Mouse (Mus musculus): Measurements from ENCODE around the gene Gm16181.

The Gm16181 gene

GRCm38 (mm10) chr17:35220156-35220952, at the start of gene Gm16181:
Gene Gm16181 (plus strand): TSS chr17:35220834.
- peak in 1 of 2 experiments; percentile 59 for DNase-seq (ENCODE audit: low spot score in 2 of 2)

GRCm38 (mm10) chr17:35172445-35173234, 48.0 kb upstream of the Gm16181 start:
- no peak for DNase-seq (ENCODE audit: low spot score in 2 of 2)

- no peak for DNase-seq (ENCODE audit: low spot score in 2 of 2)
Measured at GRCm38 (mm10) chr17:35173329-35173728, 47.3 kb upstream of the Gm16181 start.

- no peak for DNase-seq (ENCODE audit: low spot score in 2 of 2)
Measured at GRCm38 (mm10) chr17:35174201-35174977, 46.2 kb upstream of the Gm16181 start.

- DNase-seq (ENCODE audit: low spot score in 2 of 2) = no peak
Measured at GRCm38 (mm10) chr17:35175382-35175781, 45.3 kb upstream of the Gm16181 start.

GRCm38 (mm10) chr17:35175968-35176367, 44.7 kb upstream of the Gm16181 start, which contains the start of gene Aif1:
Gene Aif1 (minus strand): TSS chr17:35176068.
- no peak for DNase-seq (ENCODE audit: low spot score in 2 of 2)

- DNase-seq (ENCODE audit: low spot score in 2 of 2) = peak; percentile 63 to 76
Measured at GRCm38 (mm10) chr17:35178528-35178927, 42.1 kb upstream of the Gm16181 start.

GRCm38 (mm10) chr17:35180093-35180492, 40.5 kb upstream of the Gm16181 start:
- DNase-seq (ENCODE audit: low spot score in 2 of 2) = no peak

GRCm38 (mm10) chr17:35185639-35186611, 34.7 kb upstream of the Gm16181 start:
- peak in 1 of 2 experiments; percentile 51 for DNase-seq (ENCODE audit: low spot score in 2 of 2)

GRCm38 (mm10) chr17:35186681-35187080, 34.0 kb upstream of the Gm16181 start:
- DNase-seq (ENCODE audit: low spot score in 2 of 2) = no peak

GRCm38 (mm10) chr17:35187345-35187744, 33.3 kb upstream of the Gm16181 start:
- DNase-seq (ENCODE audit: low spot score in 2 of 2) = no peak

GRCm38 (mm10) chr17:35187959-35188610, 32.5 kb upstream of the Gm16181 start, which contains the start of gene Lst1:
Gene Lst1 (minus strand): TSS chr17:35188439.
- no peak for DNase-seq (ENCODE audit: low spot score in 2 of 2)

GRCm38 (mm10) chr17:35189186-35189585, 31.4 kb upstream of the Gm16181 start:
- no peak for DNase-seq (ENCODE audit: low spot score in 2 of 2)

- no peak for DNase-seq (ENCODE audit: low spot score in 2 of 2)
Measured at GRCm38 (mm10) chr17:35190096-35190495, 30.5 kb upstream of the Gm16181 start.

- DNase-seq (ENCODE audit: low spot score in 2 of 2) = no peak
Measured at GRCm38 (mm10) chr17:35191723-35192122, 28.9 kb upstream of the Gm16181 start.

GRCm38 (mm10) chr17:35192924-35193323, 27.7 kb upstream of the Gm16181 start:
- DNase-seq (ENCODE audit: low spot score in 2 of 2) = no peak

GRCm38 (mm10) chr17:35193881-35194843, 26.5 kb upstream of the Gm16181 start, which contains the start of gene Ltb:
Gene Ltb (plus strand): TSS chr17:35194439.
- DNase-seq (ENCODE audit: low spot score in 2 of 2) = no peak

GRCm38 (mm10) chr17:35194844-35195630, 25.6 kb upstream of the Gm16181 start:
- DNase-seq (ENCODE audit: low spot score in 2 of 2) = no peak

Measured in urinary bladder, postnatal 4 days (tissue).